Mouse (Mus musculus) kidney, postnatal 36 days (tissue): ENCODE data around the gene Gm21738.
"Not testable (repeated sequence)": the region's sequence is repeated elsewhere in the genome, so short reads cannot be mapped to it uniquely, and the experiment has no call there.

ENCODE experiments used
- DNase-seq, 2 experiments: peaks; one replicate each; pipeline ENCODE4 v3.0.0; 2021 to 2022; ENCODE audit warnings: mixed read lengths in 2 of 2

Gene Gm21738

DNA sequence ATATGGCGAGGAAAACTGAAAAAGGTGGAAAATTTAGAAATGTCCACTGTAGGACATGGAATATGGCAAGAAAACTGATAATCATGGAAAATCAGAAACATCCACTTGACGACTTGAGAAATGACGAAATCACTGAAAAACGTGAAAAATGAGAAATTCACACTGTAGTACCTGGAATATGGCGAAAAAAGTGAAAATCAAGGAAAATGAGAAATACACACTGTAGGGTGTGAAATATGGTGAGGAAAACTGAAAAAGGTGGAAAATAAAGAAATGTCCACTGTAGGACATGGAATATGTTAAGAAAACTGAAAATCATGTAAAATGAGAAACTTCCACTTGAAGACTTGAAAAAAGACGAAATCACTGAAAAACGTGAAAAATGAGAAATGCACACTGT is at the start of gene Gm21738:
Gm21738 (minus strand) TSS at position 101 of the 400 bp plus-strand sequence.
- not testable (repeated sequence) for DNase-seq

DNA sequence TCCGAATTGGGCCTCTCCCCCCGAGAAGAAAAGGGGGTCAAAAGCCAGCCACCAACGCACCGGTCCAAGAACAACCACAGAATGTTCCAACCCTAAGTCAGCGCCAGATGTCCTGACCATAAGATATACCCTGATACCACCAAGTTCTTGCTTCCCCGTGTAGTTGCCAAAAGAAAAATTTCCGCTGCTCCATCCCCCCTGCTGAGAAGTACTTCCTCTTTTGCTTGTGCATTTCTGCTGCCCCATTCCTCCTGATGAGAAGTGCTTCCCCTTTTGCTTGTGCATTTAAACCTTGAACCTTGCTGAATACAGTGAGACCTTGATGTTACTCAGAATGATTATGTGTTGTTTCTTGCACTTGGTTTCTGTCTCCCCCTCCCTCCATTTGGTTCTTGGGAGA is 35.0 kb downstream of the Gm21738 start:
- not testable (repeated sequence) for DNase-seq
